Mouse (Mus musculus) CH12.LX (cell line): ENCODE data around the gene Rab44. TPM values are rescaled to one million over a fixed set of nuclear protein-coding genes. Genes with fewer than 3 reads are reported as not detected.

Experiments
- DNase-seq: peaks from one replicate; pipeline ENCODE4 v3.0.0-alpha.2; 2013; ENCODE audit errors: extremely low read depth
- H3K27ac ChIP-seq: 2 replicates; pipeline ENCODE4 v1.5.1; 2012; ENCODE audit warnings: low read depth, mild to moderate bottlenecking, control low read depth, moderate library complexity; ENCODE audit not compliant: insufficient read depth
- H3K27me3 ChIP-seq: replicated peaks from 2 replicates; pipeline ENCODE3; 2012; ENCODE audit warnings: inconsistent platforms
- H3K36me3 ChIP-seq, 2 experiments: replicated peaks in 1 of 2; 2 replicates each; pipeline versions ENCODE3 to v1.6.1; 2012; ENCODE audit warnings: inconsistent platforms in 1 of 2, low read length in 1 of 2, mild to moderate bottlenecking in 1 of 2, mixed read lengths in 1 of 2, moderate library complexity in 1 of 2; ENCODE audit not compliant: control insufficient read depth in 1 of 2, insufficient read depth in 1 of 2
- H3K4me1 ChIP-seq, 2 experiments: 2 replicates each; pipeline ENCODE4 v1.6.1; 2012; ENCODE audit warnings: inconsistent platforms in 1 of 2, moderate library complexity in 1 of 2; ENCODE audit not compliant: insufficient read depth in 2 of 2, control insufficient read depth in 1 of 2
- H3K4me2 ChIP-seq: 2 replicates; pipeline ENCODE4 v1.6.1; 2012; ENCODE audit warnings: low read depth, mild to moderate bottlenecking, control low read depth; ENCODE audit not compliant: poor library complexity, insufficient read depth, severe bottlenecking
- H3K4me3 ChIP-seq, 3 experiments: fragments of 150-350 bp in 1 of 3; sonication (generic) in 1 of 3; replicated peaks in 1 of 3; 2 replicates each; pipeline versions ENCODE3 to v1.5.1; 2011 to 2012; ENCODE audit warnings: low read depth in 2 of 3, low read length in 2 of 3, mild to moderate bottlenecking in 2 of 3, moderate library complexity in 2 of 3, control low read depth in 1 of 3, improper control_type of control experiment in 1 of 3, inconsistent platforms in 1 of 3, mixed read lengths in 1 of 3; ENCODE audit not compliant: poor library complexity in 1 of 3
- H3K79me2 ChIP-seq: replicated peaks from 2 replicates; pipeline ENCODE4 v1.6.1; 2012; ENCODE audit warnings: mild to moderate bottlenecking, moderate library complexity; ENCODE audit not compliant: control insufficient read depth, poor library complexity, insufficient read depth, severe bottlenecking; ENCODE audit errors: extremely low read depth
- H3K9ac ChIP-seq: 2 replicates; pipeline ENCODE4 v1.6.1; 2012; ENCODE audit warnings: low read depth, mild to moderate bottlenecking, control low read depth, moderate library complexity; ENCODE audit not compliant: insufficient read depth
- H3K9me3 ChIP-seq: replicated peaks from 2 replicates; pipeline ENCODE3; 2012; ENCODE audit warnings: low read length, inconsistent platforms, mixed read lengths
- BHLHE40 ChIP-seq: IDR thresholded peaks from 2 replicates; pipeline ENCODE4 v1.6.1; 2011; ENCODE audit warnings: mild to moderate bottlenecking, low read depth, low read length, improper control_type of control experiment
- CHD1 ChIP-seq: IDR thresholded peaks from 2 replicates; pipeline ENCODE4 v1.6.1; 2012; ENCODE audit warnings: low read depth, low read length, improper control_type of control experiment, inconsistent platforms
- ETS1 ChIP-seq: conservative IDR thresholded peaks from 2 replicates; pipeline ENCODE4 v1.6.1; 2012; ENCODE audit warnings: low read depth, mild to moderate bottlenecking, inconsistent platforms, low read length, improper control_type of control experiment, moderate library complexity
- GABPA ChIP-seq: IDR thresholded peaks from 2 replicates; pipeline ENCODE4 v1.6.1; 2012; ENCODE audit warnings: low read depth, low read length, improper control_type of control experiment, inconsistent platforms; ENCODE audit not compliant: insufficient replicate concordance
- IRF4 ChIP-seq: IDR thresholded peaks from 2 replicates; pipeline ENCODE4 v1.6.1; 2014; ENCODE audit warnings: low read depth, mild to moderate bottlenecking, inconsistent platforms, low read length, improper control_type of control experiment
- JUN ChIP-seq: IDR thresholded peaks from 2 replicates; pipeline ENCODE4 v1.6.1; 2011; ENCODE audit warnings: low read depth, mild to moderate bottlenecking, low read length, improper control_type of control experiment, moderate library complexity; ENCODE audit not compliant: insufficient read depth
- JUND ChIP-seq: conservative IDR thresholded peaks from 2 replicates; pipeline ENCODE4 v1.6.1; 2011; ENCODE audit warnings: low read depth, low read length, improper control_type of control experiment
- KAT2A ChIP-seq: IDR thresholded peaks from 2 replicates; pipeline ENCODE4 v1.6.1; 2012; ENCODE audit warnings: low read length, improper control_type of control experiment, inconsistent platforms; ENCODE audit not compliant: insufficient replicate concordance
- MAX ChIP-seq: IDR thresholded peaks from 2 replicates; pipeline ENCODE4 v1.6.1; 2011; ENCODE audit warnings: low read length, improper control_type of control experiment
- MEF2A ChIP-seq: IDR thresholded peaks from 2 replicates; pipeline ENCODE4 v1.6.1; 2014; ENCODE audit warnings: low read depth, mild to moderate bottlenecking, inconsistent platforms, low read length, improper control_type of control experiment, borderline replicate concordance
- MXI1 ChIP-seq: IDR thresholded peaks from 2 replicates; pipeline ENCODE4 v1.6.1; 2011; ENCODE audit warnings: mild to moderate bottlenecking, low read depth, low read length, improper control_type of control experiment
- NELFE ChIP-seq: IDR thresholded peaks from 2 replicates; pipeline ENCODE4 v1.6.1; 2011; ENCODE audit warnings: low read depth, low read length, improper control_type of control experiment
- NRF1 ChIP-seq: IDR thresholded peaks from 2 replicates; pipeline ENCODE4 v1.6.1; 2014; ENCODE audit warnings: low read depth, mild to moderate bottlenecking, inconsistent platforms, low read length, improper control_type of control experiment, moderate library complexity
- POLR2A ChIP-seq: IDR thresholded peaks from 2 replicates; pipeline ENCODE4 v1.6.1; 2011; ENCODE audit warnings: low read depth, mild to moderate bottlenecking, improper control_type of control experiment, low read length
- SIN3A ChIP-seq: IDR thresholded peaks from 2 replicates; pipeline ENCODE4 v1.6.1; 2012; ENCODE audit warnings: low read length, improper control_type of control experiment, inconsistent platforms
- UBTF ChIP-seq: IDR thresholded peaks from 2 replicates; pipeline ENCODE4 v1.6.1; 2012; ENCODE audit warnings: low read depth, mild to moderate bottlenecking, inconsistent platforms, low read length, improper control_type of control experiment, moderate library complexity
- USF2 ChIP-seq: conservative IDR thresholded peaks from 2 replicates; pipeline ENCODE4 v1.6.1; 2011; ENCODE audit warnings: low read depth, low read length, improper control_type of control experiment
- ZKSCAN1 ChIP-seq: IDR thresholded peaks from 2 replicates; pipeline ENCODE4 v1.6.1; 2012; ENCODE audit warnings: low read depth, inconsistent platforms, low read length, improper control_type of control experiment, borderline replicate concordance
- ZNF384 ChIP-seq: IDR thresholded peaks from 2 replicates; pipeline ENCODE4 v1.6.1; 2012; ENCODE audit warnings: low read depth, low read length, improper control_type of control experiment, inconsistent platforms
- dilution Hi-C: fragments of 300-500 bp; cut with MboI; formaldehyde crosslinking; loops from 2 replicates; pipeline ENCODE4 v1.14.3; 2020; ENCODE audit warnings: low sequenced_read_pairs; ENCODE audit not compliant: extremely low pct_unique_long_range_greater_than_20kb, extremely low pct_ligation_motif_present
- in situ Hi-C: fragments of 300-500 bp; cut with MboI; formaldehyde crosslinking; loops from 3 replicates; pipeline ENCODE4 v1.14.3; 2019; ENCODE audit warnings: low sequenced_read_pairs, low pct_ligation_motif_present, low pct_unique_long_range_greater_than_20kb, mixed read lengths
- polyA plus RNA-seq: library from polyadenylated mRNA; unstranded; fragments of >175 nt; gene quantifications from 2 replicates; pipeline ENCODE4 v1.2.1, GENCODE M21; 2012; ENCODE audit warnings: low read depth; ENCODE audit not compliant: insufficient read length
- total RNA-seq, 2 experiments: library from RNA; depleted of rRNA; stranded (reverse); fragments of 300-350 nt in 1 of 2; fragments of >200 nt in 1 of 2; gene quantifications; 2 replicates each; pipeline ENCODE4 v1.2.3; 2012 to 2014

Gene Rab44
- total and polyA plus RNA-seq, 3 experiments: 0.30 to 0.34 TPM; not detected in 1

- in situ Hi-C loops: loop anchor here (5.0 kb wide), 1 partner anchor 44 kb away; no protein-coding TSS in a partner anchor
- H3K4me3 ChIP-seq: peak overlapping the region; percentile 40 to 73 (median 68)
- H3K27me3 ChIP-seq: no peaks in the 10 kb centered on the region
- dilution Hi-C loops: no loop called here
- peak overlapping the region; percentile 85 for H3K9ac ChIP-seq
- H3K4me2 ChIP-seq: peak overlapping the region; percentile 57
- peaks cover 9 to 40% of the 10 kb centered on the region in 2 experiments for H3K4me1 ChIP-seq
- TF ChIP-seq USF2 (no peak), SIN3A (0 out of 2 replicates have a peak, but pooled peaks have one; percentile 11), MXI1 (no peak), UBTF (no peak), MAX (no peak)
- peaks cover 38% of the 10 kb centered on the region for H3K79me2 ChIP-seq
- no peak for DNase-seq
- H3K9me3 ChIP-seq: peaks cover 7% of the 10 kb centered on the region
- peak overlapping the region; percentile 68 for H3K27ac ChIP-seq
- peaks cover 3 to 9% of the 10 kb centered on the region in 2 experiments for H3K36me3 ChIP-seq
Observed at GRCm38 (mm10) chr17:29091348-29091944, 22.5 kb upstream of the Rab44 start.

- TF ChIP-seq JUND (no peak), CHD1 (no peak), IRF4 (no peak), POLR2A (no peak), SIN3A (no peak; the same call in 1 of the 2 replicates), BHLHE40 (no peak), MAX (no peak), JUN (no peak), MEF2A (no peak), ZNF384 (no peak), USF2 (no peak), ZKSCAN1 (no peak), GABPA (no peak), ETS1 (no peak), NELFE (no peak), NRF1 (no peak), KAT2A (no peak)
- peak overlapping the region; percentile 67; the same call in 1 of the 2 replicates for H3K27ac ChIP-seq
Observed at GRCm38 (mm10) chr17:29092497-29092896, 21.4 kb upstream of the Rab44 start.

More at GRCm38 (mm10) chr17:29092497-29092896, 21.4 kb upstream of the Rab44 start:
- peak overlapping the region; percentile 40 to 73 (median 68) for H3K4me3 ChIP-seq
- peak overlapping the region; percentile 57 for H3K4me2 ChIP-seq
- H3K36me3 ChIP-seq: peaks cover 14 to 20% of the 10 kb centered on the region in 2 experiments
- peaks cover 7% of the 10 kb centered on the region for H3K9me3 ChIP-seq
- H3K79me2 ChIP-seq: peaks cover 49% of the 10 kb centered on the region
- no peak for DNase-seq
- peak overlapping the region; percentile 85 for H3K9ac ChIP-seq
- H3K27me3 ChIP-seq: no peaks in the 10 kb centered on the region
- dilution Hi-C loops: no loop called here
- peaks cover 10 to 46% of the 10 kb centered on the region in 2 experiments; a peak in 3 of 4 replicates for H3K4me1 ChIP-seq
- in situ Hi-C loops: loop anchor here (5.0 kb wide), 1 partner anchor 45 kb away; no protein-coding TSS in a partner anchor
